Mouse (Mus musculus) C2C12 (cell line): ENCODE measurements around the gene Gtse1. TPM values are rescaled to one million over a fixed set of nuclear protein-coding genes. Genes with fewer than 3 reads are reported as not detected.

ENCODE experiments used
- H3K27me3 ChIP-seq: one replicate; pipeline ENCODE4 v1.6.1; 2011; ENCODE audit not compliant: control insufficient read depth, insufficient read depth, insufficient read length
- H3K36me3 ChIP-seq: one replicate; pipeline ENCODE4 v1.6.1; 2011; ENCODE audit not compliant: control insufficient read depth, insufficient read depth
- H3K4me3 ChIP-seq: one replicate; pipeline ENCODE4 v1.5.1; 2011; ENCODE audit warnings: mild to moderate bottlenecking, control low read depth; ENCODE audit not compliant: poor library complexity, insufficient read depth, severe bottlenecking
- H3K79me2 ChIP-seq: one replicate; pipeline ENCODE4 v1.6.1; 2011; ENCODE audit not compliant: control insufficient read depth, insufficient read depth
- H3K79me3 ChIP-seq: one replicate; pipeline ENCODE4 v1.6.1; 2011; ENCODE audit warnings: low read depth, control low read depth
- H3ac ChIP-seq: one replicate; pipeline ENCODE3; 2011; ENCODE audit warnings: low read depth; ENCODE audit not compliant: control insufficient read depth, insufficient read length
- CEBPB ChIP-seq: IDR thresholded peaks from one replicate; pipeline ENCODE4 v1.6.1; 2011; ENCODE audit warnings: low read depth, mild to moderate bottlenecking, control low read depth, moderate library complexity
- CTCF ChIP-seq: IDR thresholded peaks from one replicate; pipeline ENCODE4 v1.5.1; 2011; ENCODE audit not compliant: control insufficient read depth, insufficient read depth, insufficient read length
- FOSL1 ChIP-seq: IDR thresholded peaks from one replicate; pipeline ENCODE4 v1.8.0; 2011; ENCODE audit warnings: mild to moderate bottlenecking, low read length; ENCODE audit not compliant: poor library complexity, insufficient read depth, severe bottlenecking
- MAX ChIP-seq: IDR thresholded peaks from one replicate; pipeline ENCODE4 v1.6.1; 2011; ENCODE audit warnings: mild to moderate bottlenecking, control low read depth
- MYOD1 ChIP-seq: IDR thresholded peaks from one replicate; pipeline ENCODE4 v1.6.1; 2011; ENCODE audit warnings: low read depth; ENCODE audit not compliant: control insufficient read depth, insufficient read length
- MYOG ChIP-seq: IDR thresholded peaks from one replicate; pipeline ENCODE4 v1.6.1; 2011; ENCODE audit not compliant: control insufficient read depth, insufficient read length; ENCODE audit errors: extremely low read depth
- USF1 ChIP-seq: IDR thresholded peaks from one replicate; pipeline ENCODE4 v1.6.1; 2011; ENCODE audit warnings: low read depth, mild to moderate bottlenecking, control low read depth, moderate library complexity
- polyA plus RNA-seq: library from polyadenylated mRNA; unstranded; fragments of >200 nt; fragmentation: generic; extraction: Trizol; gene quantifications from one replicate; pipeline ENCODE4 v1.2.1, GENCODE M21; 2012; ENCODE audit warnings: missing spikeins

The Gtse1 gene
- polyA plus RNA-seq, 1 experiment = 60.7 TPM

GRCm38 (mm10) chr15:85919892-85920248 lies 60.3 kb downstream of the Gtse1 start:
- TF ChIP-seq CEBPB (no peak), MAX (no peak), MYOG (no peak), MYOD1 (no peak), USF1 (no peak), CTCF (no peak), FOSL1 (no peak)
- Histone ChIP-seq H3K79me2 (no peaks in the 10 kb centered on the region), H3K79me3 (no peaks in the 10 kb centered on the region), H3K4me3 (no peak overlapping the region), H3ac (no peak overlapping the region), H3K36me3 (no peaks in the 10 kb centered on the region), H3K27me3 (peaks cover 39% of the 10 kb centered on the region)

GRCm38 (mm10) chr15:85921855-85922254 lies 62.3 kb downstream of the Gtse1 start:
- no peak for TF ChIP-seq MYOG
- no peak for TF ChIP-seq MYOD1
- TF ChIP-seq MAX = no peak
- TF ChIP-seq USF1 = no peak
- TF ChIP-seq CTCF = no peak
- TF ChIP-seq CEBPB = no peak
- no peak for TF ChIP-seq FOSL1
- no peaks in the 10 kb centered on the region for H3K79me3 ChIP-seq
- peaks cover 55% of the 10 kb centered on the region for H3K27me3 ChIP-seq
- H3ac ChIP-seq = no peak overlapping the region
- H3K36me3 ChIP-seq = no peaks in the 10 kb centered on the region
- no peak overlapping the region for H3K4me3 ChIP-seq
- no peaks in the 10 kb centered on the region for H3K79me2 ChIP-seq

Other genes with a start within 250 kb of the Gtse1 start
- gene Ppara, start 124.8 kb upstream of the Gtse1 start, polyA plus RNA-seq = 0.08 TPM
- gene Cdpf1, start 48.0 kb upstream of the Gtse1 start, polyA plus RNA-seq = 17.0 TPM
- not detected for gene Pkdrej, start 38.0 kb upstream of the Gtse1 start, polyA plus RNA-seq
- gene Ttc38, start 27.4 kb upstream of the Gtse1 start, polyA plus RNA-seq = 0.07 TPM
- gene Trmu, start 19.6 kb downstream of the Gtse1 start, polyA plus RNA-seq = 10.4 TPM
- 0.16 TPM for gene Celsr1, start 174.0 kb downstream of the Gtse1 start, polyA plus RNA-seq
- 36.2 TPM for gene Gramd4, start 197.9 kb downstream of the Gtse1 start, polyA plus RNA-seq